Mouse (Mus musculus): Measurements from ENCODE around the gene Krtcap2. TPM values are rescaled to one million over a fixed set of nuclear protein-coding genes. Genes with fewer than 3 reads are reported as not detected.

Krtcap2 gene
- polyA plus RNA-seq, 1 experiment from 2014 or later: 272 TPM

DNA sequence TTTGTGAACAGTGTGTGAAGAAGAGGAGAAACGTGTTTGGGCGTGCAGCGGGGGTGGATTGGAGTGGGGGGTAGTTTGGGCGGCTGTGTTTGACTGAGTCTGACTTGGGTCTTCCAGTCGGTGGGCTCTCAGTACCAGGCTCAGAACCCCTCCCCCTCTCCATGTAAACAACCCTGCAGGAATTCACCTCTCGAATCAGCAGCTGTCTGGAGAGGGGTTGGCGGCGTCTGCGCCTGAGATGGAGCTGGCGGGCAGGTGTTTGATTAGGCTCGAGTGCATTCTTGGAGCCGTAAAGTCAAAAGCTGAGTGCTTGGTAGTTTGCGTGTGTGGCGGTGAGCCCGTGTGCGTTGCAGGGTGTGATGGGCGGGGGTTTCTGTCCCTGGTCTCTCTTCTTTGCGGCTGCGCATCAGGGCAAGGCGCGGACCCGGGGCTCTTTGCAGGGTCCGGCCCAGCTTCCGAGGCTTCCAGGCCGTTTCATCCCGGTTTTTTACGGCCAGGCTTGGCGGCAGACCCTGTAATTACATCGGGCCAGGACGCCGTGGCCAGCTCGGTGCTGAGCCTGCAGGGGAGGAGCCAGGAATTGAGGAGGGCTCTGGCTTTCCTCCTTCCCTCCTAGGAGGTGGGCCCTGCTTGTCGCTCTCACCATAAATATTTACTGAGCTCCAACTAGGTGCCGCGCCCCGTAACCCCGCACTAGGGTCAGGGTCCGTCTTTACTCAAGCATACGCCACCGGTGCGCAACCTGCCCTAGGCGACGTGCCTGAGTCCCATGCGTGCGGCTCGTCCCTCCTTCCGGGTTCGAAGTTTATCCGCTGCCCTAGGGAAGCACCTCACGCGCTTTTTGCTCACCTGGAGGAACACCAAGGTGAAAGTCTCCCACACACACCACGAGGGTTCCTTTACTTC, 35.1 kb downstream of the Krtcap2 start, which contains the start of gene Efna1:
TSS of gene Efna1 (minus strand) at position 537 of the 906 bp plus-strand sequence.
- peaks cover 55% of the 10 kb centered on the region for H3K27me3 ChIP-seq (ENCODE audit: low read depth, poor library complexity, severe bottlenecking)
- under 1% methylated on average over 52 of the region's 52 CpGs for WGBS
- DNase-seq (ENCODE audit: low spot score): peak; percentile 75
- H3K36me3 ChIP-seq: no peaks in the 10 kb centered on the region; the same call in 1 of the 2 replicates
- peaks cover 66% of the 10 kb centered on the region for H3K4me1 ChIP-seq
- H3K9me3 ChIP-seq (replicated peaks): no peaks in the 10 kb centered on the region
- H3K4me3 ChIP-seq: peak within 1 kb of the TSS; percentile 56
- peak within 1 kb of the TSS; percentile 81 for H3K27ac ChIP-seq

DNA sequence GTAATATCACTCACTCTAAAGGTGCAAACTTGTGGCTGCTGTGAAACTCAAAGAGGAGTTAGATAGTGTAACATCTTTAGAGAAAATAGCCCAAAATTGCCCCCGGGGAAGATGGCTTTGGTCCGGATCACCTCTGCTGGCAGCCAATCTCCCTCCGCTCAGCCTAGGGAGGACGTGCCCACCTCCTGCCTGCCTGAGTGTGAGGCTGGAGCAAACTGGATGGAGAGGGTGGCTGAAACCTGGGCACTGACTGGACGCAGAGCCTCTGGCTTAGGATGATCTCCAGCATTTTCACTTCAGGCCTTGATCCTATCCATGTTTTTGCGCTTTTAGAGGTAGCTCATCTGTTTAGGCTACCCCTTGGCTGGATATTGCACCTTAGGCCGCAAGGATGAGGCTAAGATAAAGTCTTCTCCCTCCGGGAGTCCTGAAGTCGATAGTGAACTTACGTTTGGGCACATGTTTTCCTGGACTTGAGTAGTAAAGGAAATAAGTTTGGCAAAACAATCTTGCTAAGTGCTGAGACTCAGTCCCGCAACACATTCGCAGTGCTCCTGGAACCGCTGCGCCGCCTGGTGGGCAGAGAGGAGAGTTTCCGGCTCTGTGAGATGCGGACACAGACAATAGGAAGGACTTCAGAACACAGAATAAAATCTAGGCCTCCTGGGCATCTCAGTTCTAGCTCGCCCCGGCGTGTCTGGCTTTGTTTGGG, 36.0 kb downstream of the Krtcap2 start:
- Histone ChIP-seq H3K36me3 (no peaks in the 10 kb centered on the region), H3K27ac (peak overlapping the region; percentile 81), H3K9me3 (replicated peaks) (no peaks in the 10 kb centered on the region), H3K4me3 (peak overlapping the region; percentile 56), H3K27me3 (ENCODE audit: low read depth, poor library complexity, severe bottlenecking) (peaks cover 54% of the 10 kb centered on the region), H3K4me1 (peaks cover 65% of the 10 kb centered on the region)
- 10% methylated on average over 20 of the region's 20 CpGs for WGBS
- DNase-seq (ENCODE audit: low spot score): peak; percentile 89

- Histone ChIP-seq H3K36me3 (no peaks in the 10 kb centered on the region), H3K27ac (peak overlapping the region; percentile 50), H3K9me3 (replicated peaks) (no peaks in the 10 kb centered on the region), H3K4me3 (0 out of 2 replicates have a peak overlapping the region, but pooled peaks have one; percentile 56), H3K4me1 (peaks cover 65% of the 10 kb centered on the region), H3K27me3 (ENCODE audit: low read depth, poor library complexity, severe bottlenecking) (peaks cover 50% of the 10 kb centered on the region)
- 23% methylated on average over 4 of the region's 4 CpGs for WGBS
- no peak for DNase-seq (ENCODE audit: low spot score)
These were observed 36.5 kb downstream of the Krtcap2 start for GRCm38 (mm10) chr3:89282291-89282643.

GRCm38 (mm10) chr3:89284261-89284660, 38.5 kb downstream of the Krtcap2 start:
- DNase-seq (ENCODE audit: low spot score): no peak
- no peak overlapping the region for H3K27ac ChIP-seq
- H3K27me3 ChIP-seq (ENCODE audit: low read depth, poor library complexity, severe bottlenecking): peaks cover 35% of the 10 kb centered on the region
- 95% methylated on average over 3 of the region's 3 CpGs for WGBS
- no peak overlapping the region for H3K4me3 ChIP-seq
- H3K36me3 ChIP-seq: no peaks in the 10 kb centered on the region
- no peaks in the 10 kb centered on the region for H3K9me3 ChIP-seq (replicated peaks)
- peaks cover 60% of the 10 kb centered on the region for H3K4me1 ChIP-seq

DNA sequence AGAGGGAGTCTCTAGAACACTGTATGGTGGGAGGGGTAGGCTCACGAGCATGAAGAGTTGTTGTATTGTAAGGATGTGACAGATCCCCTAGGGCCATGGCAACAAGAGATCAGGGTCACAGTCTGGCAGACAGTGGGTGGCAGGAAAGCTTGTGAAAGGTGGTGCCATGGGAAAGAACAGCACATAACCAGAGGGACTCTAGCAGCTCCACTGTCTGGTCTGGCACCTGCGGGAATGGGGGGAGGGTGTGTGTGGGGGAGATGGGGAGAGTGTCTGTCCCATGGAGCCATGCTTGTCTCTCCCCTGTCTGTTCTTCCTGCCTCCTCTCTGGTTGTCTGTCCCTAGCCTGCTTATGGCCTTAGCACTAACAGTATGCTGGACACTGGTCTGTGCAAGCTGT, 39.8 kb downstream of the Krtcap2 start:
- H3K27ac ChIP-seq: no peak overlapping the region
- WGBS: 53% methylated on average over 2 of the region's 2 CpGs
- peaks cover 49% of the 10 kb centered on the region for H3K4me1 ChIP-seq

GRCm38 (mm10) chr3:89287286-89287685, 41.5 kb downstream of the Krtcap2 start:
- no peaks in the 10 kb centered on the region for H3K36me3 ChIP-seq
- no peak for DNase-seq (ENCODE audit: low spot score)
- H3K27me3 ChIP-seq (ENCODE audit: low read depth, poor library complexity, severe bottlenecking): peaks cover 9% of the 10 kb centered on the region; the same call in 1 of the 2 replicates
- no peak overlapping the region for H3K4me3 ChIP-seq
- peaks cover 47% of the 10 kb centered on the region for H3K4me1 ChIP-seq
- WGBS: 63% methylated on average over 5 of the region's 5 CpGs
- H3K27ac ChIP-seq: peak overlapping the region; percentile 0; the same call in 1 of the 2 replicates
- no peaks in the 10 kb centered on the region for H3K9me3 ChIP-seq (replicated peaks)

More for the DNA sequence above, 39.8 kb downstream of the Krtcap2 start:
- Histone ChIP-seq H3K36me3 (no peaks in the 10 kb centered on the region), H3K9me3 (replicated peaks) (no peaks in the 10 kb centered on the region), H3K27me3 (ENCODE audit: low read depth, poor library complexity, severe bottlenecking) (peaks cover 23% of the 10 kb centered on the region), H3K4me3 (no peak overlapping the region)
- DNase-seq (ENCODE audit: low spot score): no peak

DNA sequence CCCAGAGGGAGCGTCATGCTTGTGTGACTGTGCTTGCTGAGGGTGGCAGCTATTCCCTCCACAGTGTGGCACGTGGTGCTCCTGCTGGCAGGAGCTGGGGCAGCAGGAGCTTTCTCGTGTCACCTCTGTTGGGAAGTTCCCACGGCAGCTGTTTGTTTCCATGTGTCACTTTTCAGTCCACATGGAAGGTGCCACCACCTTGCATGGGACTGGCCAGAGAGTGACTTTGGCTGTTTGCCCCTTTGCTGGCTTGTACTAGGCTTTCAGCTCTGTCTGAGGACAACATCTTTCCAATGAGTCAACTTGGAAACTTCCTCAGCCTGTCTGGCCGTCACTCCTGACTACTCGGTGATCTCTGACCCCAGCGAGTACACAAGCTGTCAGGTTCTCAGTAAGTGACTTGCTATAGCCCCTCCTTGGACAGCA, 42.8 kb downstream of the Krtcap2 start:
- H3K36me3 ChIP-seq: no peaks in the 10 kb centered on the region
- no peak overlapping the region for H3K27ac ChIP-seq

GRCm38 (mm10) chr3:89291874-89292273, 46.1 kb downstream of the Krtcap2 start:
- H3K27ac ChIP-seq: no peak overlapping the region
- no peaks in the 10 kb centered on the region for H3K9me3 ChIP-seq (replicated peaks)
- WGBS: 67% methylated on average over 10 of the region's 10 CpGs
- DNase-seq (ENCODE audit: low spot score): no peak
- H3K4me3 ChIP-seq: no peak overlapping the region
- H3K36me3 ChIP-seq: no peaks in the 10 kb centered on the region
- H3K4me1 ChIP-seq: peaks cover 38% of the 10 kb centered on the region
- H3K27me3 ChIP-seq (ENCODE audit: low read depth, poor library complexity, severe bottlenecking): peaks cover 4% of the 10 kb centered on the region; the same call in 1 of the 2 replicates

More for the DNA sequence above, 42.8 kb downstream of the Krtcap2 start:
- Histone ChIP-seq H3K4me3 (no peak overlapping the region), H3K4me1 (peaks cover 47% of the 10 kb centered on the region), H3K9me3 (replicated peaks) (no peaks in the 10 kb centered on the region), H3K27me3 (ENCODE audit: low read depth, poor library complexity, severe bottlenecking) (peaks cover 9% of the 10 kb centered on the region; the same call in 1 of the 2 replicates)
- WGBS: 44% methylated on average over 7 of the region's 7 CpGs
- DNase-seq (ENCODE audit: low spot score): no peak

GRCm38 (mm10) chr3:89292303-89292702, 46.5 kb downstream of the Krtcap2 start:
- Histone ChIP-seq H3K36me3 (no peaks in the 10 kb centered on the region), H3K9me3 (replicated peaks) (no peaks in the 10 kb centered on the region), H3K27ac (no peak overlapping the region; the same call in 1 of the 2 replicates), H3K4me3 (no peak overlapping the region), H3K27me3 (ENCODE audit: low read depth, poor library complexity, severe bottlenecking) (peaks cover 4% of the 10 kb centered on the region; the same call in 1 of the 2 replicates), H3K4me1 (peaks cover 34% of the 10 kb centered on the region)
- no peak for DNase-seq (ENCODE audit: low spot score)
- 81% methylated on average over 5 of the region's 5 CpGs for WGBS

GRCm38 (mm10) chr3:89293247-89293918, 47.6 kb downstream of the Krtcap2 start:
- WGBS: 93% methylated on average over 11 of the region's 11 CpGs

GRCm38 (mm10) chr3:89294195-89294594, 48.4 kb downstream of the Krtcap2 start:
- H3K4me1 ChIP-seq: peaks cover 24% of the 10 kb centered on the region
- H3K27ac ChIP-seq: no peak overlapping the region
- no peak for DNase-seq (ENCODE audit: low spot score)
- H3K4me3 ChIP-seq: no peak overlapping the region
- WGBS: 78% methylated on average over 5 of the region's 5 CpGs
- H3K36me3 ChIP-seq: no peaks in the 10 kb centered on the region
- 0 out of 2 replicates have a peak, but pooled peaks cover 4% of the 10 kb centered on the region for H3K27me3 ChIP-seq (ENCODE audit: low read depth, poor library complexity, severe bottlenecking)
- no peaks in the 10 kb centered on the region for H3K9me3 ChIP-seq (replicated peaks)

More at GRCm38 (mm10) chr3:89293247-89293918, 47.6 kb downstream of the Krtcap2 start:
- DNase-seq (ENCODE audit: low spot score): no peak
- Histone ChIP-seq H3K4me3 (no peak overlapping the region), H3K27me3 (ENCODE audit: low read depth, poor library complexity, severe bottlenecking) (no peaks in the 10 kb centered on the region), H3K9me3 (replicated peaks) (no peaks in the 10 kb centered on the region), H3K36me3 (no peaks in the 10 kb centered on the region), H3K27ac (no peak overlapping the region), H3K4me1 (peaks cover 28% of the 10 kb centered on the region)

GRCm38 (mm10) chr3:89295685-89296230, 50.0 kb downstream of the Krtcap2 start:
- Histone ChIP-seq H3K36me3 (no peaks in the 10 kb centered on the region), H3K27me3 (ENCODE audit: low read depth, poor library complexity, severe bottlenecking) (peaks cover 12% of the 10 kb centered on the region; the same call in 1 of the 2 replicates), H3K4me3 (no peak overlapping the region), H3K27ac (no peak overlapping the region), H3K9me3 (replicated peaks) (no peaks in the 10 kb centered on the region), H3K4me1 (peaks cover 32% of the 10 kb centered on the region)
- no peak for DNase-seq (ENCODE audit: low spot score)
- 86% methylated on average over 8 of the region's 8 CpGs for WGBS

Measured in limb, embryonic 10.5 days (tissue).